Mouse (Mus musculus) heart, embryonic 12.5 days (tissue): ENCODE measurements at regions not wholly inside any gene's neighbourhood (a gene's known extent, or its start where the extent isn't known, plus 50 kb on each side); places are given as distances from the start of the nearest gene placed in this dataset.

ENCODE experiments used
- ATAC-seq: fragments of 200-750 bp; cut with Nextera tagmentation; 2 replicates; pipeline ENCODE4 v1.8.0; 2017; ENCODE audit warnings: moderate TSS enrichment, moderate library complexity; ENCODE audit not compliant: insufficient number of reproducible peaks, low FRiP score
- H3K27ac ChIP-seq: fragments of 300-500 bp; sonication (generic); 2 replicates; pipeline ENCODE4 v1.5.1; 2016; ENCODE audit warnings: mild to moderate bottlenecking, moderate library complexity; ENCODE audit not compliant: poor library complexity, severe bottlenecking
- H3K27me3 ChIP-seq: fragments of 300-500 bp; sonication (generic); replicated peaks from 2 replicates; pipeline ENCODE4 v1.6.1; 2016; ENCODE audit warnings: mild to moderate bottlenecking, moderate library complexity
- H3K36me3 ChIP-seq: fragments of 300-500 bp; sonication (generic); 2 replicates; pipeline ENCODE4 v1.6.1; 2016; ENCODE audit warnings: mild to moderate bottlenecking, moderate library complexity
- H3K4me1 ChIP-seq: fragments of 300-500 bp; sonication (generic); replicated peaks from 2 replicates; pipeline ENCODE4 v1.6.1; 2016; ENCODE audit warnings: mild to moderate bottlenecking
- H3K4me2 ChIP-seq: fragments of 300-500 bp; sonication (generic); 2 replicates; pipeline ENCODE4 v1.6.1; 2016; ENCODE audit warnings: mild to moderate bottlenecking, moderate library complexity
- H3K4me3 ChIP-seq: fragments of 300-500 bp; sonication (generic); 2 replicates; pipeline ENCODE4 v1.5.1; 2016; ENCODE audit warnings: mild to moderate bottlenecking
- H3K9ac ChIP-seq: fragments of 300-500 bp; sonication (generic); 2 replicates; pipeline ENCODE4 v1.6.1; 2016; ENCODE audit warnings: mild to moderate bottlenecking, moderate library complexity
- H3K9me3 ChIP-seq: fragments of 300-500 bp; sonication (generic); replicated peaks from 2 replicates; pipeline ENCODE4 v1.6.1; 2016; ENCODE audit warnings: mild to moderate bottlenecking, moderate library complexity
- WGBS: fragments of 180-500 bp; shearing (Covaris S2); methylation state at CpG from one replicate; pipeline ENCODE4 v1.1.7; 2016; 5-methylcytosine and 5-hydroxymethylcytosine counted together

- Histone ChIP-seq H3K4me1 (peaks cover 3% of the 10 kb centered on the region; the same call in 1 of the 2 replicates), H3K4me2 (no peak overlapping the region), H3K36me3 (no peaks in the 10 kb centered on the region), H3K27ac (no peak overlapping the region), H3K9ac (no peak overlapping the region), H3K4me3 (no peak overlapping the region), H3K9me3 (no peaks in the 10 kb centered on the region), H3K27me3 (no peaks in the 10 kb centered on the region)
- no peak for ATAC-seq
- 77% methylated on average over 8 of the region's 8 CpGs for WGBS
Measured at GRCm38 (mm10) chr8:26488590-26488989, 369.3 kb downstream of the Gm45692 start.

- no peaks in the 10 kb centered on the region for H3K36me3 ChIP-seq
- no peaks in the 10 kb centered on the region for H3K27me3 ChIP-seq
- H3K4me2 ChIP-seq = no peak overlapping the region
- no peak overlapping the region for H3K9ac ChIP-seq
- H3K4me1 ChIP-seq = peaks cover 13% of the 10 kb centered on the region
- 70% methylated on average over 9 of the region's 9 CpGs for WGBS
- H3K9me3 ChIP-seq = no peaks in the 10 kb centered on the region
- ATAC-seq = no peak
- no peak overlapping the region for H3K27ac ChIP-seq
- H3K4me3 ChIP-seq = no peak overlapping the region
Measured at GRCm38 (mm10) chr8:26501196-26501813, 382.0 kb downstream of the Gm45692 start.

- Histone ChIP-seq H3K4me1 (peaks cover 13% of the 10 kb centered on the region), H3K4me2 (no peak overlapping the region; the same call in 1 of the 2 replicates), H3K9ac (no peak overlapping the region), H3K9me3 (no peaks in the 10 kb centered on the region), H3K36me3 (no peaks in the 10 kb centered on the region), H3K27ac (no peak overlapping the region), H3K27me3 (no peaks in the 10 kb centered on the region), H3K4me3 (no peak overlapping the region)
- 58% methylated on average over 11 of the region's 11 CpGs for WGBS
- ATAC-seq = no peak
Measured at GRCm38 (mm10) chr8:26501814-26502572, 382.7 kb downstream of the Gm45692 start.

GRCm38 (mm10) chr8:26502772-26503171 is 383.4 kb downstream of the Gm45692 start:
- Histone ChIP-seq H3K36me3 (no peaks in the 10 kb centered on the region), H3K27me3 (no peaks in the 10 kb centered on the region), H3K4me2 (no peak overlapping the region), H3K27ac (no peak overlapping the region), H3K4me1 (peaks cover 13% of the 10 kb centered on the region), H3K4me3 (no peak overlapping the region), H3K9me3 (no peaks in the 10 kb centered on the region), H3K9ac (no peak overlapping the region)
- WGBS = 50% methylated on average over 4 of the region's 4 CpGs
- no peak for ATAC-seq

GRCm38 (mm10) chr8:26503918-26504317 is 384.6 kb downstream of the Gm45692 start:
- ATAC-seq = no peak
- no peak overlapping the region for H3K27ac ChIP-seq
- H3K36me3 ChIP-seq = no peaks in the 10 kb centered on the region
- WGBS = 53% methylated on average over 4 of the region's 4 CpGs
- H3K27me3 ChIP-seq = no peaks in the 10 kb centered on the region
- H3K9ac ChIP-seq = no peak overlapping the region
- peaks cover 13% of the 10 kb centered on the region for H3K4me1 ChIP-seq
- H3K9me3 ChIP-seq = no peaks in the 10 kb centered on the region
- no peak overlapping the region for H3K4me2 ChIP-seq
- no peak overlapping the region for H3K4me3 ChIP-seq

GRCm38 (mm10) chr8:26504319-26505035 is 385.1 kb downstream of the Gm45692 start:
- Histone ChIP-seq H3K27ac (no peak overlapping the region), H3K9me3 (no peaks in the 10 kb centered on the region), H3K9ac (no peak overlapping the region), H3K4me3 (no peak overlapping the region), H3K27me3 (no peaks in the 10 kb centered on the region), H3K36me3 (no peaks in the 10 kb centered on the region), H3K4me2 (no peak overlapping the region), H3K4me1 (peaks cover 13% of the 10 kb centered on the region)
- WGBS = 70% methylated on average over 16 of the region's 16 CpGs
- ATAC-seq = no peak

- Histone ChIP-seq H3K36me3 (no peaks in the 10 kb centered on the region), H3K4me1 (peaks cover 3% of the 10 kb centered on the region; the same call in 1 of the 2 replicates), H3K4me3 (no peak overlapping the region), H3K27me3 (no peaks in the 10 kb centered on the region; the same call in 1 of the 2 replicates), H3K9me3 (no peaks in the 10 kb centered on the region), H3K9ac (no peak overlapping the region), H3K4me2 (no peak overlapping the region), H3K27ac (no peak overlapping the region)
- 50% methylated on average over 12 of the region's 12 CpGs for WGBS
- no peak for ATAC-seq
Measured at GRCm38 (mm10) chr8:26507611-26508070, 388.3 kb downstream of the Gm45692 start.

- no peak overlapping the region for H3K9ac ChIP-seq
- H3K4me1 ChIP-seq = no peaks in the 10 kb centered on the region
- H3K36me3 ChIP-seq = no peaks in the 10 kb centered on the region
- H3K4me3 ChIP-seq = no peak overlapping the region
- no peak for ATAC-seq
- H3K27me3 ChIP-seq = no peaks in the 10 kb centered on the region; the same call in 1 of the 2 replicates
- H3K27ac ChIP-seq = no peak overlapping the region
- 58% methylated on average over 3 of the region's 3 CpGs for WGBS
- H3K9me3 ChIP-seq = no peaks in the 10 kb centered on the region
- no peak overlapping the region for H3K4me2 ChIP-seq
Measured at GRCm38 (mm10) chr8:26509254-26509653, 389.9 kb downstream of the Gm45692 start.

- Histone ChIP-seq H3K9me3 (no peaks in the 10 kb centered on the region), H3K9ac (no peak overlapping the region), H3K27me3 (no peaks in the 10 kb centered on the region; the same call in 1 of the 2 replicates), H3K4me2 (no peak overlapping the region), H3K4me1 (no peaks in the 10 kb centered on the region), H3K27ac (no peak overlapping the region), H3K36me3 (no peaks in the 10 kb centered on the region), H3K4me3 (no peak overlapping the region)
- ATAC-seq = no peak
- WGBS = 83% methylated on average over 7 of the region's 7 CpGs
Measured at GRCm38 (mm10) chr8:26513001-26513400, 393.7 kb downstream of the Gm45692 start.

- ATAC-seq = no peak
- H3K27me3 ChIP-seq = no peaks in the 10 kb centered on the region
- H3K4me2 ChIP-seq = no peak overlapping the region
- no peak overlapping the region for H3K4me3 ChIP-seq
- 0 out of 2 replicates have a peak, but pooled peaks cover 2% of the 10 kb centered on the region for H3K4me1 ChIP-seq
- H3K36me3 ChIP-seq = no peaks in the 10 kb centered on the region
- no peak overlapping the region for H3K27ac ChIP-seq
- no peak overlapping the region for H3K9ac ChIP-seq
- 80% methylated on average over 2 of the region's 2 CpGs for WGBS
- no peaks in the 10 kb centered on the region for H3K9me3 ChIP-seq
Measured at GRCm38 (mm10) chr8:26524237-26524636, 404.9 kb downstream of the Gm45692 start.
